Mouse (Mus musculus): Measurements from ENCODE around the gene Tnfrsf1b.

Gene Tnfrsf1b

GRCm38 (mm10) chr4:145217046-145217445, 29.6 kb downstream of the Tnfrsf1b start:
- no peak for DNase-seq

- DNase-seq: no peak
Observed at GRCm38 (mm10) chr4:145215396-145215795, 31.3 kb downstream of the Tnfrsf1b start.

- no peak for DNase-seq
Observed at GRCm38 (mm10) chr4:145214786-145215174, 31.9 kb downstream of the Tnfrsf1b start.

GRCm38 (mm10) chr4:145213999-145214785, 32.5 kb downstream of the Tnfrsf1b start:
- DNase-seq: peak; percentile 87

GRCm38 (mm10) chr4:145211076-145211475, 35.6 kb downstream of the Tnfrsf1b start:
- DNase-seq: no peak

- no peak for DNase-seq
Observed at GRCm38 (mm10) chr4:145210564-145210963, 36.1 kb downstream of the Tnfrsf1b start.

GRCm38 (mm10) chr4:145209690-145210088, 37.0 kb downstream of the Tnfrsf1b start:
- DNase-seq: no peak

GRCm38 (mm10) chr4:145209076-145209689, 37.5 kb downstream of the Tnfrsf1b start:
- DNase-seq: no peak

GRCm38 (mm10) chr4:145207718-145208371, 38.8 kb downstream of the Tnfrsf1b start:
- no peak for DNase-seq

- DNase-seq: no peak
Observed at GRCm38 (mm10) chr4:145204779-145205178, 41.9 kb downstream of the Tnfrsf1b start.

- no peak for DNase-seq
Observed at GRCm38 (mm10) chr4:145203305-145203704, 43.4 kb downstream of the Tnfrsf1b start.

- DNase-seq: no peak
Observed at GRCm38 (mm10) chr4:145201424-145201823, 45.2 kb downstream of the Tnfrsf1b start.

GRCm38 (mm10) chr4:145199982-145200699, 46.5 kb downstream of the Tnfrsf1b start:
- peak; percentile 87 for DNase-seq

- peak; percentile 46 for DNase-seq
Observed at GRCm38 (mm10) chr4:145196586-145196985, 50.1 kb downstream of the Tnfrsf1b start.

GRCm38 (mm10) chr4:145195172-145195571, 51.5 kb downstream of the Tnfrsf1b start:
- DNase-seq: no peak

- DNase-seq: peak; percentile 95
Observed at GRCm38 (mm10) chr4:145194559-145195162, 52.0 kb downstream of the Tnfrsf1b start, which contains the start of gene Vps13d. TSS of gene Vps13d (minus strand) at chr4:145195005.

GRCm38 (mm10) chr4:145193991-145194511, 52.6 kb downstream of the Tnfrsf1b start:
- peak; percentile 63 for DNase-seq

- DNase-seq: no peak
Observed at GRCm38 (mm10) chr4:145193406-145193805, 53.3 kb downstream of the Tnfrsf1b start.

GRCm38 (mm10) chr4:145192686-145193085, 54.0 kb downstream of the Tnfrsf1b start:
- no peak for DNase-seq

GRCm38 (mm10) chr4:145188561-145188960, 58.1 kb downstream of the Tnfrsf1b start:
- DNase-seq: no peak

- no peak for DNase-seq
Observed at GRCm38 (mm10) chr4:145187619-145188018, 59.1 kb downstream of the Tnfrsf1b start.

GRCm38 (mm10) chr4:145178918-145179549, 67.6 kb downstream of the Tnfrsf1b start:
- no peak for DNase-seq

Measured in liver (tissue).